Mouse (Mus musculus) thymus, adult 2 months (tissue): Measurements from ENCODE around the gene Thg1l. TPM values are rescaled to one million over a fixed set of nuclear protein-coding genes. Genes with fewer than 3 reads are reported as not detected.

Experiments
- DNase-seq: peaks from one replicate; pipeline ENCODE4 v3.0.0; 2021
- H3K27ac ChIP-seq: fragments of 200-500 bp; 2 replicates; pipeline ENCODE4 v1.5.1; 2012; ENCODE audit warnings: low read length, control low read depth; ENCODE audit not compliant: control insufficient read depth, insufficient read depth
- H3K27me3 ChIP-seq: fragments of 200-500 bp; 2 replicates; pipeline ENCODE4 v1.6.1; 2012; ENCODE audit warnings: mild to moderate bottlenecking, low read length, moderate library complexity, mixed read lengths; ENCODE audit not compliant: control insufficient read depth, insufficient read depth
- H3K36me3 ChIP-seq: fragments of 200-500 bp; 2 replicates; pipeline ENCODE4 v1.6.1; 2012; ENCODE audit warnings: mild to moderate bottlenecking, low read length, moderate library complexity; ENCODE audit not compliant: control insufficient read depth, insufficient read depth
- H3K4me1 ChIP-seq: fragments of 200-500 bp; replicated peaks from 2 replicates; pipeline ENCODE4 v1.6.1; 2012; ENCODE audit warnings: low read length; ENCODE audit not compliant: control insufficient read depth, insufficient read depth
- H3K4me3 ChIP-seq: fragments of 200-500 bp; 2 replicates; pipeline ENCODE4 v1.5.1; 2012; ENCODE audit warnings: mild to moderate bottlenecking, low read length, control low read depth, moderate library complexity; ENCODE audit not compliant: control insufficient read depth, insufficient read depth
- CTCF ChIP-seq: fragments of 200-500 bp; IDR thresholded peaks from 2 replicates; pipeline ENCODE4 v1.5.1; 2012; ENCODE audit warnings: mild to moderate bottlenecking, control low read depth, low read length, moderate library complexity, borderline replicate concordance; ENCODE audit not compliant: control insufficient read depth, poor library complexity, insufficient read depth; ENCODE audit errors: extremely low read depth
- POLR2A ChIP-seq: fragments of 200-500 bp; IDR thresholded peaks from 2 replicates; pipeline ENCODE4 v1.6.1; 2012; ENCODE audit warnings: mild to moderate bottlenecking, low read length, control low read depth, moderate library complexity; ENCODE audit not compliant: control insufficient read depth, poor library complexity, insufficient read depth; ENCODE audit errors: extremely low read depth
- WGBS: fragments of 180-500 bp; shearing (Covaris S2); methylation state at CpG from one replicate; pipeline ENCODE4 v1.1.7; 2018; 5-methylcytosine and 5-hydroxymethylcytosine counted together
- polyA plus RNA-seq: library from polyadenylated mRNA; depleted of rRNA; stranded (reverse); fragments of >200 nt; gene quantifications from 2 replicates; pipeline ENCODE4 v1.2.3, GENCODE M21; 2012; rRNA removed

The Thg1l gene
- polyA plus RNA-seq, 1 experiment, result 11.4 TPM

- DNase-seq, result no peak
- Histone ChIP-seq H3K4me3 (no peak overlapping the region), H3K27me3 (no peaks in the 10 kb centered on the region), H3K27ac (no peak overlapping the region), H3K4me1 (no peaks in the 10 kb centered on the region), H3K36me3 (peaks cover 44% of the 10 kb centered on the region)
- TF ChIP-seq POLR2A (no peak), CTCF (no peak)
- 93% methylated on average over 5 of the region's 5 CpGs for WGBS
Measured at GRCm38 (mm10) chr11:45907301-45907700, 48.0 kb downstream of the Thg1l start.

- 97% methylated on average over 8 of the region's 8 CpGs for WGBS
- Histone ChIP-seq H3K4me3 (no peak overlapping the region), H3K27ac (no peak overlapping the region), H3K36me3 (peaks cover 44% of the 10 kb centered on the region), H3K27me3 (no peaks in the 10 kb centered on the region), H3K4me1 (no peaks in the 10 kb centered on the region)
- TF ChIP-seq CTCF, result no peak
- no peak for TF ChIP-seq POLR2A
- DNase-seq, result no peak
Measured at GRCm38 (mm10) chr11:45906109-45906786, 49.0 kb downstream of the Thg1l start.

- Histone ChIP-seq H3K36me3 (peaks cover 20% of the 10 kb centered on the region), H3K4me3 (no peak overlapping the region), H3K27ac (no peak overlapping the region), H3K27me3 (no peaks in the 10 kb centered on the region), H3K4me1 (no peaks in the 10 kb centered on the region)
- TF ChIP-seq POLR2A (no peak), CTCF (no peak)
- no peak for DNase-seq
- WGBS, result 94% methylated on average over 11 of the region's 11 CpGs
Measured at GRCm38 (mm10) chr11:45900233-45901015, 54.9 kb downstream of the Thg1l start.

- WGBS, result 96% methylated on average over 2 of the region's 2 CpGs
- peaks cover 45% of the 10 kb centered on the region for H3K36me3 ChIP-seq
Measured at GRCm38 (mm10) chr11:45897392-45897791, 57.9 kb downstream of the Thg1l start.

More at GRCm38 (mm10) chr11:45897392-45897791, 57.9 kb downstream of the Thg1l start:
- DNase-seq, result no peak
- Histone ChIP-seq H3K4me1 (no peaks in the 10 kb centered on the region), H3K4me3 (no peak overlapping the region), H3K27me3 (no peaks in the 10 kb centered on the region), H3K27ac (no peak overlapping the region)
- no peak for TF ChIP-seq CTCF
- TF ChIP-seq POLR2A, result no peak

Other genes starting within 250 kb of the Thg1l start
- 64.6 and 70.1 TPM in 2 replicates for gene Clint1, start 103.4 kb downstream of the Thg1l start, polyA plus RNA-seq
- 11.4 and 13.0 TPM in 2 replicates for gene Lsm11, start 10.6 kb downstream of the Thg1l start, polyA plus RNA-seq
- gene Sox30, start 24.8 kb upstream of the Thg1l start, polyA plus RNA-seq, result 0.17 and 0.26 TPM in 2 replicates
- 24.2 and 28.5 TPM in 2 replicates for gene Gm12166, start 96.8 kb upstream of the Thg1l start, polyA plus RNA-seq
- 11.1 and 12.8 TPM in 2 replicates for gene Adam19, start 100.5 kb upstream of the Thg1l start, polyA plus RNA-seq
- gene Nipal4, start 211.0 kb upstream of the Thg1l start, polyA plus RNA-seq, result 0.37 and 0.58 TPM in 2 replicates